Mouse (Mus musculus): Measurements from ENCODE around the gene Galnt11. TPM values are rescaled to one million over a fixed set of nuclear protein-coding genes. Genes with fewer than 3 reads are reported as not detected.
"Not testable (repeated sequence)": the region's sequence is repeated elsewhere in the genome, so short reads cannot be mapped to it uniquely, and the experiment has no call there.

Galnt11 gene
- polyA plus RNA-seq, 1 experiment from 2014 or later, result 29.8 TPM

- H3K36me3 ChIP-seq (replicated peaks), result no peaks in the 10 kb centered on the region
- no peak overlapping the region for H3K27ac ChIP-seq (replicated peaks)
- 91% methylated on average over 6 of the region's 6 CpGs for WGBS
- no peaks in the 10 kb centered on the region for H3K9me3 ChIP-seq
- no peaks in the 10 kb centered on the region for H3K27me3 ChIP-seq (replicated peaks; ENCODE audit: low read depth, poor library complexity, severe bottlenecking)
- DNase-seq (ENCODE audit: low spot score), result no peak
- H3K4me1 ChIP-seq, result no peaks in the 10 kb centered on the region
- H3K4me3 ChIP-seq, result no peak overlapping the region
Measured at GRCm38 (mm10) chr5:25215006-25215405, 6.7 kb upstream of the Galnt11 start.

- H3K4me1 ChIP-seq, result peaks cover 9% of the 10 kb centered on the region
- H3K9me3 ChIP-seq, result no peaks in the 10 kb centered on the region
- H3K36me3 ChIP-seq (replicated peaks), result peaks cover 15% of the 10 kb centered on the region
- H3K27ac ChIP-seq (replicated peaks), result peak within 1 kb of the TSS; percentile 95
- WGBS, result 5% methylated on average over 72 of the region's 72 CpGs
- no peaks in the 10 kb centered on the region for H3K27me3 ChIP-seq (replicated peaks; ENCODE audit: low read depth, poor library complexity, severe bottlenecking)
- DNase-seq (ENCODE audit: low spot score), result peak; percentile 92
- H3K4me3 ChIP-seq, result peak within 1 kb of the TSS; percentile 85
Measured at GRCm38 (mm10) chr5:25222752-25223702, 1.3 kb downstream of the Galnt11 start, which contains the start of gene E130116L18Rik. Gene E130116L18Rik (minus strand): TSS chr5:25223153.

GRCm38 (mm10) chr5:25224377-25224776 is 2.7 kb downstream of the Galnt11 start:
- not testable (repeated sequence) for H3K27me3 ChIP-seq (replicated peaks; ENCODE audit: low read depth, poor library complexity, severe bottlenecking); DNase-seq (ENCODE audit: low spot score); H3K4me3 ChIP-seq; H3K9me3 ChIP-seq; H3K27ac ChIP-seq (replicated peaks); H3K4me1 ChIP-seq
- peaks cover 26% of the 10 kb centered on the region for H3K36me3 ChIP-seq (replicated peaks)
- WGBS, result 86% methylated on average over 1 of the region's 1 CpGs

- DNase-seq (ENCODE audit: low spot score), result no peak
- H3K9me3 ChIP-seq, result no peaks in the 10 kb centered on the region
- 88% methylated on average over 6 of the region's 6 CpGs for WGBS
- no peaks in the 10 kb centered on the region for H3K4me1 ChIP-seq
- no peaks in the 10 kb centered on the region for H3K27me3 ChIP-seq (replicated peaks; ENCODE audit: low read depth, poor library complexity, severe bottlenecking)
- H3K27ac ChIP-seq (replicated peaks), result no peak overlapping the region
- peaks cover 13% of the 10 kb centered on the region for H3K36me3 ChIP-seq (replicated peaks)
- no peak overlapping the region for H3K4me3 ChIP-seq
Measured at GRCm38 (mm10) chr5:25243101-25243500, 21.4 kb downstream of the Galnt11 start.

GRCm38 (mm10) chr5:25245806-25246472 is 24.2 kb downstream of the Galnt11 start:
- DNase-seq (ENCODE audit: low spot score), result no peak
- WGBS, result 89% methylated on average over 10 of the region's 10 CpGs
- no peaks in the 10 kb centered on the region for H3K27me3 ChIP-seq (replicated peaks; ENCODE audit: low read depth, poor library complexity, severe bottlenecking)
- peaks cover 28% of the 10 kb centered on the region for H3K36me3 ChIP-seq (replicated peaks)
- H3K4me3 ChIP-seq, result no peak overlapping the region
- no peak overlapping the region for H3K27ac ChIP-seq (replicated peaks)
- no peaks in the 10 kb centered on the region for H3K4me1 ChIP-seq
- H3K9me3 ChIP-seq, result no peaks in the 10 kb centered on the region

- Histone ChIP-seq H3K36me3 (replicated peaks) (peaks cover 34% of the 10 kb centered on the region), H3K4me3 (no peak overlapping the region), H3K27ac (replicated peaks) (no peak overlapping the region), H3K9me3 (no peaks in the 10 kb centered on the region), H3K4me1 (no peaks in the 10 kb centered on the region), H3K27me3 (replicated peaks; ENCODE audit: low read depth, poor library complexity, severe bottlenecking) (no peaks in the 10 kb centered on the region)
- no peak for DNase-seq (ENCODE audit: low spot score)
- WGBS, result 78% methylated on average over 1 of the region's 1 CpGs
Measured at GRCm38 (mm10) chr5:25246473-25246865, 24.8 kb downstream of the Galnt11 start.

- H3K4me3 ChIP-seq, result no peak overlapping the region
- WGBS, result 92% methylated on average over 3 of the region's 3 CpGs
- H3K27ac ChIP-seq (replicated peaks), result no peak overlapping the region
- no peaks in the 10 kb centered on the region for H3K9me3 ChIP-seq
- no peak for DNase-seq (ENCODE audit: low spot score)
- peaks cover 37% of the 10 kb centered on the region for H3K36me3 ChIP-seq (replicated peaks)
- no peaks in the 10 kb centered on the region for H3K4me1 ChIP-seq
- H3K27me3 ChIP-seq (replicated peaks; ENCODE audit: low read depth, poor library complexity, severe bottlenecking), result no peaks in the 10 kb centered on the region
Measured at GRCm38 (mm10) chr5:25247036-25247435, 25.3 kb downstream of the Galnt11 start.

- Histone ChIP-seq H3K27ac (replicated peaks) (no peak overlapping the region), H3K27me3 (replicated peaks; ENCODE audit: low read depth, poor library complexity, severe bottlenecking) (no peaks in the 10 kb centered on the region), H3K4me3 (no peak overlapping the region), H3K9me3 (no peaks in the 10 kb centered on the region), H3K4me1 (no peaks in the 10 kb centered on the region), H3K36me3 (replicated peaks) (peaks cover 78% of the 10 kb centered on the region)
- no peak for DNase-seq (ENCODE audit: low spot score)
- WGBS, result 92% methylated on average over 2 of the region's 2 CpGs
Measured at GRCm38 (mm10) chr5:25252423-25252822, 30.7 kb downstream of the Galnt11 start.

- Histone ChIP-seq H3K27me3 (replicated peaks; ENCODE audit: low read depth, poor library complexity, severe bottlenecking) (no peaks in the 10 kb centered on the region), H3K4me1 (no peaks in the 10 kb centered on the region), H3K4me3 (no peak overlapping the region), H3K9me3 (no peaks in the 10 kb centered on the region), H3K36me3 (replicated peaks) (peaks cover 84% of the 10 kb centered on the region), H3K27ac (replicated peaks) (no peak overlapping the region)
- WGBS, result 92% methylated on average over 8 of the region's 8 CpGs
- no peak for DNase-seq (ENCODE audit: low spot score)
Measured at GRCm38 (mm10) chr5:25252825-25253544, 31.3 kb downstream of the Galnt11 start.

- peaks cover 91% of the 10 kb centered on the region for H3K36me3 ChIP-seq (replicated peaks)
- H3K27ac ChIP-seq (replicated peaks), result no peak overlapping the region
- WGBS, result 90% methylated on average over 4 of the region's 4 CpGs
- H3K27me3 ChIP-seq (replicated peaks; ENCODE audit: low read depth, poor library complexity, severe bottlenecking), result no peaks in the 10 kb centered on the region
- H3K4me3 ChIP-seq, result no peak overlapping the region
- no peaks in the 10 kb centered on the region for H3K4me1 ChIP-seq
- no peaks in the 10 kb centered on the region for H3K9me3 ChIP-seq
- DNase-seq (ENCODE audit: low spot score), result no peak
Measured at GRCm38 (mm10) chr5:25254491-25254890, 32.8 kb downstream of the Galnt11 start.

GRCm38 (mm10) chr5:25256686-25257085 is 35.0 kb downstream of the Galnt11 start:
- DNase-seq (ENCODE audit: low spot score), result no peak
- no peak overlapping the region for H3K27ac ChIP-seq (replicated peaks)
- H3K4me3 ChIP-seq, result no peak overlapping the region
- WGBS, result 89% methylated on average over 2 of the region's 2 CpGs
- no peaks in the 10 kb centered on the region for H3K9me3 ChIP-seq
- H3K4me1 ChIP-seq, result no peaks in the 10 kb centered on the region
- H3K36me3 ChIP-seq (replicated peaks), result peaks cover 83% of the 10 kb centered on the region
- H3K27me3 ChIP-seq (replicated peaks; ENCODE audit: low read depth, poor library complexity, severe bottlenecking), result no peaks in the 10 kb centered on the region

GRCm38 (mm10) chr5:25261452-25261851 is 39.7 kb downstream of the Galnt11 start:
- WGBS, result 85% methylated on average over 6 of the region's 6 CpGs
- no peak overlapping the region for H3K4me3 ChIP-seq
- H3K36me3 ChIP-seq (replicated peaks), result peaks cover 90% of the 10 kb centered on the region

More at GRCm38 (mm10) chr5:25261452-25261851, 39.7 kb downstream of the Galnt11 start:
- Histone ChIP-seq H3K27ac (replicated peaks) (no peak overlapping the region), H3K9me3 (no peaks in the 10 kb centered on the region), H3K27me3 (replicated peaks; ENCODE audit: low read depth, poor library complexity, severe bottlenecking) (no peaks in the 10 kb centered on the region), H3K4me1 (no peaks in the 10 kb centered on the region)
- DNase-seq (ENCODE audit: low spot score), result no peak
